Mouse (Mus musculus): Measurements from ENCODE around the gene Gspt1. TPM values are rescaled to one million over a fixed set of nuclear protein-coding genes. Genes with fewer than 3 reads are reported as not detected.

The Gspt1 gene
- polyA plus RNA-seq, 1 experiment from 2014 or later: 47.3 TPM

DNA sequence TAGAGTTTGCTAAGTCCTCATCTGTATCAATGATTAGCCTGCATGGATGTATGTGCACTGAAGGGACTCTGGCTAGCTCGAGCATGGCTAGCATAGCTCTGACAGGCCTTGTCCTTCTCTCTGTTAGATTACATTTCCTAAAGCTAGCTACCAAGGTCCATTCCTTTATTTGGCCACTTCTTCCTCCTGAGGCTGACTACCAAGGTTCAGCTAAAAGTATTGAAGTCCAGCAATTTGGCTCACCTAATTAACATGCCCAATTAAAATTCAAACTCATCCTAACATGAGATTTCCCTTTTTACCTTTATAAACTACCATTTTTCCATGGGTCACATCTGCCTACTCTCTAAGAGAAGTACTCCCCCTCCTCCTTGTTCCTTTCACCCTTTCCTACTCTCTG, 11.7 kb downstream of the Gspt1 start:
- Histone ChIP-seq H3K9ac (ENCODE audit: low read depth, low read length) (no peak overlapping the region), H3K27ac (ENCODE audit: low read depth, low read length) (no peak overlapping the region), H3K9me3 (ENCODE audit: control insufficient read depth) (no peaks in the 10 kb centered on the region), H3K36me3 (ENCODE audit: control insufficient read depth, insufficient read depth) (peaks cover 16% of the 10 kb centered on the region), H3K4me2 (replicated peaks; ENCODE audit: low read depth) (no peak overlapping the region), H3K4me1 (replicated peaks; ENCODE audit: control insufficient read depth, insufficient read depth, low read length) (no peaks in the 10 kb centered on the region), H3K27me3 (replicated peaks; ENCODE audit: control insufficient read depth, insufficient read depth, low read length) (no peaks in the 10 kb centered on the region), H3K4me3 (ENCODE audit: low read depth, low read length) (no peak overlapping the region)
- WGBS: 55% methylated on average over 1 of the region's 1 CpGs
- no peak for ATAC-seq
- TF ChIP-seq CTCF (IDR thresholded peaks at IDR 0.05; ENCODE audit: low read depth): no peak

DNA sequence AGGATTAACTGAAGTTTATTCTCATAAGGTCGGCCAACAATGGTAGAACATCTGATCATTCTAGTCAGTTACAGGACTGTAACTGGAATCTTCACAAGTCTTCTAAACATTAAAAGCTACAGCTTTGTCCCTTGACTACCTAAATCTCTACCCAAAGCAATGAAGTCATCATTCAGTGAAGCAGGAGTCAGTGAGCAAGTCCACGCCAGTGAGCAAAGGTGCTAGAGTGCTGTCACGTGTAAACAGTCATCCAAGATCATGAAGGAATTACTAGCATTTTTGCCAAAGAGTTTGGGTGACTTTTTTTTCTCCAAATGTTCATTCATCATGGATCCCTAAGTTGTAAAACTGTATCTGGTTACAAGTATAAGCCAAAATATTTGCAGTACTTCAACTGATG, 36.3 kb downstream of the Gspt1 start:
- H3K27ac ChIP-seq (ENCODE audit: low read depth, low read length): no peak overlapping the region
- TF ChIP-seq CTCF (IDR thresholded peaks at IDR 0.05; ENCODE audit: low read depth): no peak
- ATAC-seq: no peak
- H3K36me3 ChIP-seq (ENCODE audit: control insufficient read depth, insufficient read depth): peaks cover 37% of the 10 kb centered on the region
- no peak overlapping the region for H3K4me3 ChIP-seq (ENCODE audit: low read depth, low read length)
- H3K9ac ChIP-seq (ENCODE audit: low read depth, low read length): no peak overlapping the region
- WGBS: 80% methylated on average over 3 of the region's 3 CpGs
- H3K4me2 ChIP-seq (replicated peaks; ENCODE audit: low read depth): no peak overlapping the region
- H3K27me3 ChIP-seq (replicated peaks; ENCODE audit: control insufficient read depth, insufficient read depth, low read length): no peaks in the 10 kb centered on the region
- no peaks in the 10 kb centered on the region for H3K4me1 ChIP-seq (replicated peaks; ENCODE audit: control insufficient read depth, insufficient read depth, low read length)
- H3K9me3 ChIP-seq (ENCODE audit: control insufficient read depth): no peaks in the 10 kb centered on the region

DNA sequence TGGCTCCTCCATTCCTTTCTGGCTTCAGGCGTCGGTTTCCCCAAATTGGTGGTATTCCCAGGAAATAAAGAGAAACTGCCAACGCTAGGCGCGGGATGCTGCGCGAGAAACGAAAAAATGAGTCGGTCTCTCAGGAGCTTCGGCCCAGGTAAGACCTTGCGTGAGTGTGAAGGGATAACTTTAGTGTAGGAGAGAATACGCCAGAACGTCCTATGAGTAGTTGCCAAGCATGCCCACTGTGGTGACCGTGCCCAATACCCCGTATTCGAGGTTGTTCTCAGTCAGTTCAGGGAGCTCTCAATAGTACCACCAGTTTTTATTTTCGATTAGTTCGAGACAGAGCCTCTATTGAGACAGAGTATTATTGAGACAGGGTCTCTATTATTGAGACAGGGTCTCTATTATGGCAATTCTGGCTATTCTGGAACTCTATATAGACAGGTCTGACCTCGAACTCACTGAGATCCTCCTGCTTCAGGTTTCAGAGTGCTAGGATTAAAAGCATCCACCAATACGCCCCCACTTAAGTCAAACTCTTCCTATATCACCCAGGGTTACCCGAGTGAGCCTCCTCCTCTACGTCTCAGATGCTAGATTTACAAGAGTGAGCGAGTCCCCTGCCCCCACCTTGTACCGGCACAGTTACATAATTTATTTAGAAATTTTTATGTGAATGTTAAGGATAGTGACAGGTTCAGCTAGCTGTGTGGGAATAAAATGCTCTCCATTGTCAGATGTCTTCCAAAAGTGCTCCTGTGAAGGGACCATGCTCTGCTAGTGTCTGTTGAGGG, 50.3 kb downstream of the Gspt1 start:
- ATAC-seq: no peak
- Histone ChIP-seq H3K27me3 (replicated peaks; ENCODE audit: control insufficient read depth, insufficient read depth, low read length) (no peaks in the 10 kb centered on the region), H3K9ac (ENCODE audit: low read depth, low read length) (peak overlapping the region; percentile 81), H3K9me3 (ENCODE audit: control insufficient read depth) (no peaks in the 10 kb centered on the region), H3K4me1 (replicated peaks; ENCODE audit: control insufficient read depth, insufficient read depth, low read length) (0 out of 2 replicates have a peak, but pooled peaks cover 4% of the 10 kb centered on the region), H3K4me2 (replicated peaks; ENCODE audit: low read depth) (peak overlapping the region; percentile 71), H3K4me3 (ENCODE audit: low read depth, low read length) (peak overlapping the region; percentile 60), H3K27ac (ENCODE audit: low read depth, low read length) (no peak overlapping the region), H3K36me3 (ENCODE audit: control insufficient read depth, insufficient read depth) (peaks cover 15% of the 10 kb centered on the region; the same call in 1 of the 2 replicates)
- no peak for TF ChIP-seq CTCF (IDR thresholded peaks at IDR 0.05; ENCODE audit: low read depth)
- WGBS: 3% methylated on average over 24 of the region's 24 CpGs

DNA sequence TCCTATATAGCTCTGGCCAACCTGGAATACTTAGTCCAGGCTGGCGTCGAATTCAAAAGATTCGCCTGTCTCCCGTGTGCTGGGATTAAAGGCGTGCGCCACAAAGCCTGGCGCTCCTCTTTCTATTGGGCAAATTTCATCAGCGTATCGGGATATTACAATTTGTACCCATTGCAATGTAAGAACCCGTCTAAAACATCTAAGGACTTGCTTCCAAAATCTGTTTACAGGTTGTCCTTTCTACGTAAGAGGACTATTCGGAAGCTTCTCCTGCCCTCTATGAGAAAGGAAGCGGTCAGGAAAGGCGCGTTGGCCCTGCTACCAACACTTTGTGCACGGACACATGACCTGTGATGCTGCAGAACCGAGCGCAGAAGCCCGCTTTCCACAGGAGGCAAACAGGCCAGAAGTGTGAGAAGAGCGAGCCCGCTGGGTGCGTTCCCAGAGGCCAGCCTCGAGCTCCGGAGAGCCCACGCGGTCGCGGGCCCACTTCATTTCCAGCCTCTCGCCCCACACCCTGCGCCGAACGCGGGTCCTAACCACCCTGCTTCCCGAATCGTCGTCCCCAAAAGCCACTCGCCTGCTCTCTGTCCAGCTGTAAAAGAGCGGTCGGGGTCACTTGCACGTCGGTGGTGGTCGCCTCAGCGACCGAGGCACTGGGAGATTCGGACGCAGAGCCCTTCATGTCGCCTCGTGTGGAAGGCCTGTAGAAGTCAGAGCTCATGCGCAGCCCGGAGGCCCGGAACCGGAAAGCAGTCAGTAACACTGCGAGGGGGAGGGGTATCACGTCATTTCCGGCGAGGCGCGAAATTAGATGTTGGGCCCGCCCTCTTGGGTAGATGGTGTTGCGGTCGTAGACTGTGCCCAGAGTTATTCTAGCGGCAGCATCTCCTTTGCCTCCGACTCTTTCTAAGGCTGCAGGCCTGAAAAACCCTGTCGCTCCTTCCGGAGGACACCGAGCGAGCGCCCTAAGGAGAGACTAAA, 51.3 kb downstream of the Gspt1 start, which contains the start of gene Rsl1d1:
TSS of gene Rsl1d1 (minus strand) at position 761 of the 984 bp plus-strand sequence.
- no peak for TF ChIP-seq CTCF (IDR thresholded peaks at IDR 0.05; ENCODE audit: low read depth)
- Histone ChIP-seq H3K4me3 (ENCODE audit: low read depth, low read length) (peak within 1 kb of the TSS; percentile 60), H3K36me3 (ENCODE audit: control insufficient read depth, insufficient read depth) (peaks cover 25% of the 10 kb centered on the region), H3K27ac (ENCODE audit: low read depth, low read length) (peak within 1 kb of the TSS; percentile 85), H3K4me1 (replicated peaks; ENCODE audit: control insufficient read depth, insufficient read depth, low read length) (0 out of 2 replicates have a peak, but pooled peaks cover 4% of the 10 kb centered on the region), H3K27me3 (replicated peaks; ENCODE audit: control insufficient read depth, insufficient read depth, low read length) (no peaks in the 10 kb centered on the region), H3K9me3 (ENCODE audit: control insufficient read depth) (no peaks in the 10 kb centered on the region), H3K4me2 (replicated peaks; ENCODE audit: low read depth) (peak within 1 kb of the TSS; percentile 71), H3K9ac (ENCODE audit: low read depth, low read length) (peak within 1 kb of the TSS; percentile 81)
- under 1% methylated on average over 67 of the region's 68 CpGs for WGBS
- peak; percentile 96 for ATAC-seq

DNA sequence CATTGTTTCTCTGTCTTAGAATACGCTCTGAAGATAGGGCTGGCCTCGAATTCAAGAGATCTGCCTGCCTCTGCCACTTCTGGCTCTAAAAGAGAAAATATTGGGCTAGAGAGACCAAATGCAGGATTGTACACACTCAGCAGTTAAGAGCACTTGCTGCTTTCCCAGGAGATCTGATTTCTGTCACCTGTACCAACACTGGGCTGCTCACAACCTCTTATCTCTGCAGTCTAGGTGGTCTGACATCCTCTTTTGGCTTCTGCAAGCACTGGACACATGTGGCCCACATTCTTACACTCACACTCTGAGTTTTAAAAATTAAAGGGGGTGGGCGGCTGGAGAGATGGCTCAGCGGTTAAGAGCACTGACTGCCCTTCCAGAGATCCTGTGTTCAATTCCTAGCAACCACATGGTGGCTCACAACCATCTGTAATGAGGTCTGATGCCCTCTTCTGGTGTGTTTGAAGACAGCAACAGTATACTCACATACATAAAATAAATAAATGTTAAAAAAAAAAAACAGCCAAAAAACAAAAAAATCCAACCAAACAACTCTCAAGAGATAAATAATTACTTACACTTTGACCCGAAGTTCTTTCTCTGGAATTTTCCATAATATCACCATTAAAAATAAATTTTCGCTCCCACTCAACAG, 52.3 kb downstream of the Gspt1 start:
- Histone ChIP-seq H3K4me1 (replicated peaks; ENCODE audit: control insufficient read depth, insufficient read depth, low read length) (0 out of 2 replicates have a peak, but pooled peaks cover 4% of the 10 kb centered on the region), H3K27me3 (replicated peaks; ENCODE audit: control insufficient read depth, insufficient read depth, low read length) (no peaks in the 10 kb centered on the region), H3K36me3 (ENCODE audit: control insufficient read depth, insufficient read depth) (peaks cover 35% of the 10 kb centered on the region), H3K9me3 (ENCODE audit: control insufficient read depth) (no peaks in the 10 kb centered on the region), H3K9ac (ENCODE audit: low read depth, low read length) (no peak overlapping the region), H3K27ac (ENCODE audit: low read depth, low read length) (no peak overlapping the region), H3K4me3 (ENCODE audit: low read depth, low read length) (peak overlapping the region; percentile 60; the same call in 1 of the 2 replicates), H3K4me2 (replicated peaks; ENCODE audit: low read depth) (peak overlapping the region; percentile 71)
- peak; percentile 34; the same call in 1 of the 2 replicates for TF ChIP-seq CTCF (IDR thresholded peaks at IDR 0.05; ENCODE audit: low read depth)
- no peak for ATAC-seq
- 65% methylated on average over 6 of the region's 6 CpGs for WGBS

Measured in intestine, postnatal 0 days (tissue).